Mouse (Mus musculus) common myeloid progenitor, adult 5-6 weeks (primary cell): ENCODE results near the gene Erich6b. TPM values are rescaled to one million over a fixed set of nuclear protein-coding genes. Genes with fewer than 3 reads are reported as not detected.

ENCODE experiments used
- ATAC-seq: replicated peaks from 2 replicates; pipeline ENCODE4 v1.8.0; 2016; ENCODE audit warnings: low read depth, mild to moderate bottlenecking, moderate TSS enrichment, inconsistent platforms; ENCODE audit not compliant: poor library complexity, severe bottlenecking
- total RNA-seq: library from RNA; stranded (forward); fragments of 200-1000, 187-1606 nt; gene quantifications from 2 replicates; pipeline ENCODE4 v1.2.3, GENCODE M21; 2017

The Erich6b gene
- not detected in 2 replicates for total RNA-seq

DNA sequence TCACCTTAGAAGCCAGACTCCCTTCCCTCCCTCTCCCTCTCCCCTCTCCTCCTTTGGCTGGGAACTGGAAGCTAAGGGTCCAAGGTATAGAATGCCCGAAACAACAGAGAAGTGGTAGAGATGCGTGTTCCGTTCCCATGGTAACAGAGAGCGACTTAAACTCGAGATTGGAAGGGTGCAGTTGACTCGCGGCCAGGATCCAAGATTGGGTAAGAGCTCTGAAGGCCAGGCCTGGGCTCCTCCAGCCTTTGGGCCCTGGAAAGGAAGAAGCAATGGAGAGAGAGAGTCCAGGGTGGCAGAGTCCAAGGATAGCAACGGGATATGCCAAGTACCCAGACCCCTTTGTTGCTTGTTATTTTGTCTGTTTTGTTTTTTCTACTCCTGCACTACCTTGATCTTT is at the start of gene Erich6b:
Gene Erich6b (plus strand): TSS at position 180 of the 400 bp plus-strand sequence.
- no peak for ATAC-seq

DNA sequence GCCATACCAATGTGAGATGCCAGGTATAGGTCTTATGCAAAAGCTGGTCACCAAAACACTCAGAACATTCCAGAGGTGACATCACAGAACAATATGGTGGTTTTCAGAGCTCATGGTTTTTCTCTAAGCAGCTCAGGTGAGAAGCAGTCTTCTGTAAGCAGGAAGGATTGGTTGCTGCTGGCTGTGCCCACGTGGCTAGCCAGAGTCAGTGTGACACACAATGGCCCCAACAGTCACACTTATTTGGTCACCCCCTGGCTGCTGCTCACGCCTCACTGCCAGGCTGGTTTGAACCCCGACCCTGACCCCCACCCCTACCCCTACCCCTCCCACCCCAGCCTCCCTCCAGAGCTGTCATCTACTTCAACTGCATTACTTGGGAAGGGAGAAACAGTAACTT is 49.1 kb upstream of the Erich6b start, which contains the start of gene Spert:
Gene Spert (minus strand): TSS at position 139 of the 400 bp plus-strand sequence.
- ATAC-seq: no peak

DNA sequence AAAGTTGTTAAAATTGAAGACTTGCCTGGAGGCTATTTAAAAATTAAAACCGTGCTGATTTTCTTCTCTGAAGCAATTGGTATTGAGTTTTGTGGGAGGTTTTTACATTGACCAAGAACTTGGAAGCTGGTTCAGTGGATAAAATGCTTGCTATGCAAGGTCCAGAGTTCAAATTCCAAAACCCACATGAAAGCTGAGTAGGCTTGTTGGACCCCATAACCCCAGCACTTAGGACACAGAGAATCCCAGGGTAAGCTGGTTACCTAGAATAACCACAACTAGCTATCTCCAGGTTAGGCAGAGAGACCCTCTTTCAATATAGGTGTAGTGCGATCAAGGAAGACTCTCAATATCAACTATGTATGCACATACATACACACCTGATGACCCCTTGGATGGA is 32.9 kb upstream of the Erich6b start:
- no peak for ATAC-seq

DNA sequence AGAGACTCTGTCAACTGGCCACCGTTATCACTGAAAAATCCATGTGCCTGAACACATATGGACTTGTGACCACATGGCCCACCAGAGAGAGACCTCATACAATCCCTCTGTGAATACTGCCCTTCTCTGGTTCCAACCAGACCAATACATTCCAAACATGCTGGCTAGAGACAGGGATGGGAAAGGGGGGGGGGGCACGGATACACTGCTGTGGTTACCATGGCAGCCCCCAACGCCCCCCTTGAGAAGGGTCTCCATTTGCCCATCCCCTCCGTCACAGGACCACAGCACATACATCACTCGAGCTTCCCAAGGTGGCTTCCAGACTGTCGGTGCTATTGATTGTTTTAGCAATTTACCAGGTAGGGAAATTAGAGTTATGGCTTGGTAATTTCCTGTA is 25.7 kb upstream of the Erich6b start:
- no peak for ATAC-seq

DNA sequence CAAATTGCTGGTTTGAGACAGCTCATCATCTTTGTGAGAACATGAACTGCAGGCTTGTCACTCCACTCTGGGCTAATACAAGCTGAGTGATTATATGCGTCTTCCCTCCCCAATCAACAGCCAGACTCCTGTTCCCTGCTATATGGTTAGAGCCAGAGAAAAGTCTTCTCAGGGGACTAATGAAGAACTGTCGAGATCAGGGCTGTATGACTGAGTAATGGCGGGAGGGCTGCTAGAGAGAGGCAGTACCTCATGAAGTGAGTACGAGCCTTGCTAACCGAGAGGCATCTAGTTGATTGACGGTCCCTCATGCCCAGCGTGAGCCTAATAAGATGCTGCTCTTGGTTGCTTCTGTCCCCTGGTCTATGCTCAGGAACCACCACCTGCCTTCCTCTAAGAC is 19.1 kb upstream of the Erich6b start:
- no peak for ATAC-seq

DNA sequence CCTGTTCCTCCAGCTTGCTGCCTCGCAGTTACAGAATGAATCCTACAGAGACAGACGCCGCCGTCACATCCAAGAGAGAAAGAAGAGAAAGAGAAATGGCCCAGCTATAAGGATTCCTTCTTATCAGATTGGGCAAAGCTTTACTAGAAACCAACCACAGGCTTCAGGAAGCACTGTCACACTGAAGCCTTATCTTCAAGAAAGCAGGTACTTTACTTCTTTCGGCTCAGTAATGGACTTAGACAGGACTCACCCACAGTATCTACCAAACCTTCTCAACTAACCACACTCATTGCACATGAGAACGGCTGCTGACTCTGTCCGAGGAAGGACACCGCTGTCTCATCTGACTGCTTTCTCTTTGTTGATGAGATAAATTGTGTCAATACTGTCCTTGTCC is 13.2 kb upstream of the Erich6b start:
- no peak; the same call in 1 of the 2 replicates for ATAC-seq

DNA sequence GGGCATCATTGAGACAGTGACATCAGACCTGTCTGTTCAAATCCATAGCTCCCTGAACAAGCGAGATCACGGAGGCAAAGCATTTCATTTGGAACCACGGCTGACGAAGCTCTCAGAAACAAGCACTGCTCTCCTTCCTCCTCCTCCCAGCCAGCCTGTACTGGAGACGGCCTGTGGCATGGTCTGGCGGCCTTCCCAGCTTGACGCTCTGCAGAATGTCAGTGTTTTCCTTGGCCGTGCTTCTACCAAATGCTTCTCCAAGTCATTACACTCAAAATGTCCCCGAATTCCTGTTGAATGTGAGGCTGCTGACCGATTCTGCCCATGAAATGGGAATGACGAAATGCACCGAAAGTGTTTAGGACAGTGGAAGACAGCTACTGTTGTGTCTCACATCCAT is 6.7 kb upstream of the Erich6b start:
- no peak for ATAC-seq

DNA sequence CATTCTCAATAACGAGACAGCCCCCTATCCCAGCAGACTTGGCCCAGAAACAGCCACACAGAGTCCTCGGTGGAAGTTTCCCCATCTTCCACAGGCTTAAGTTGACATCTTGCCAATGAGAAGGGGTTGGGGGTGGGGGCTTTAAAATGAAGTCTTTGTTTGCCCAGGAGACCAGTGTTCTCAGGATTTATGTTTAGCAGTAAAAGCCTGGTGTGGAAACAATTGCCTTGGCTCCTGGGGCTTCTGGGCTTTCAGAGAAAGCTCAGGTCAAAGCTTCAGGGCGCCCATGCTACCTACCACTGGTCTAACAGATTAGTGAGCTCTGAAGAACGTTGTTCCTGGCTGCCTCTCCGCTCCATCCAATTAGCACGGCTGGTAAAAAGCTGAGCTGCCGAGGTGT is 6.0 kb upstream of the Erich6b start:
- ATAC-seq: no peak

DNA sequence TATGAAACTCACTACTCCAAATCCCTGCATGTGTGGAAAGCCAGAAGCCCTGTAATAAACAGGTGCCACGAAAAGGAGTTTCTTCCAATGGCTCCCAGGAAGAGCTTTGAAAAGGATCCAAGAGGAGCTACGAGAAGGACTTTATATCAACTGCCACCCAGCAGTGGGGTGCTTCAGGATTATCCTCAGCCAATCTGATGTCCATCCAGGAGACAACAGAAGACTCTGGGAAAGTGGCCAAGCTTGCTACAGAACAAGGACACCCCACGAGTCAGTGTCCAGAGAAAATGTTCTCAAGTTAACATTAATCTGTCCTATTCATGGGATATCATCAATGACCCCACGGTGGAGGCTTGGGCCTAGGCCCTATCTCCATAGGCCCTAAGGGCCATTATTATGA is 4.4 kb upstream of the Erich6b start:
- no peak for ATAC-seq

DNA sequence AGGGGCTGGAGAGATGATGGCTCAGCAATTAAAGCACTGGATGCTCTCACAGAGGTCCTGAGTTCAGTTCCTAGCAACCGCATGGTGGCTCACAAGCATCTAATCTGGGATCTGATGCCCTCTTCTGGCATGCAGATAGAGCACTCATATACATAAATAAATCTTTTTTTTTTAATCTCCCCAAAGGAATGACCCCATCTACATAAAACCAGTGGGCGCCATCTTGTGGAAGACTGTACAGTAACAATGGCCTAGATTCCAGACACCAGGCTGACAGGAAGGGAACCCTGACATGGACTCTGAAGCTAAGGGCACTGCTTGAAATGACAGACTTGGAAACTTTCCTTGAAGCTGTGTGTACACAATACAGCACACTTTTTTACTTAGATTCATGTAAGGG is 1.2 kb upstream of the Erich6b start:
- peak; percentile 50; the same call in 1 of the 2 replicates for ATAC-seq

DNA sequence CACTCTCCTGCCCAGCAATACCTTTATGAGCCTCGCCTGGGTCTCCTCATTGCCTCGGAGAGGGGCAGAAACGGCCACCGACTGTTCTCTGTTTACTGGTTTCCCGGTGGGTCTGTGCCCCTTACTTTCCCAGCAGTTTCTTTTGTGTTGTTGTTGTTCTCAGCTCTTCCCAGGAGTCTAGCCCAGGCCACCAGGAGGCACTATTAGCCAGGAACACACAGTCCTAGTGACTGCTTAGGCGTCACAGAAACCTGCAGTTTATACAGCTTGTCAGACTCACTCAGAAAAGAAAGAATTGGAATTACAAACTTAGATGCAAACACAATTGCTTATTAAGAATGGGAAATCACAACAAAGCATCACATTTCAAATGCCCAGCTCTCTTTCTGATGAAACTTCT is 690 bp upstream of the Erich6b start:
- no peak for ATAC-seq

DNA sequence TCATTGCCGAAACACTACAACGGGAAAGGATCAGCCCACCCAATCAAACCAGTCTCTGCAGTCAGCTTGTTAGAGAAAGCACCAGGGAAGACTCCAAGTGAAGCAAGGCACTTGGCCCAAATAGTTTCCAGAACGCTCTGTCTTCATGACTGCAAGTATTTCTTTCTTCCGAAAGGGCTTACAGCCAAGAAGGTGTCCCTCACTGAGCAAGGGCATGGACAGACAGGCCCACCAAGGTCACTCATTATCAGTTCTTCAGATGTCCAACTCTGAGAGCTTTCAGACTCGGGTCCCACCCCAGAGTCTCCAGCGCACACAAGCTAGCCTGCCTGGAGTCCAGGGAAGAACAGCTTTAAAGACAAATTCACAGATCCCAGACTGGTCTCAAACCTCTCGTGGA is 3.4 kb downstream of the Erich6b start:
- ATAC-seq: no peak

DNA sequence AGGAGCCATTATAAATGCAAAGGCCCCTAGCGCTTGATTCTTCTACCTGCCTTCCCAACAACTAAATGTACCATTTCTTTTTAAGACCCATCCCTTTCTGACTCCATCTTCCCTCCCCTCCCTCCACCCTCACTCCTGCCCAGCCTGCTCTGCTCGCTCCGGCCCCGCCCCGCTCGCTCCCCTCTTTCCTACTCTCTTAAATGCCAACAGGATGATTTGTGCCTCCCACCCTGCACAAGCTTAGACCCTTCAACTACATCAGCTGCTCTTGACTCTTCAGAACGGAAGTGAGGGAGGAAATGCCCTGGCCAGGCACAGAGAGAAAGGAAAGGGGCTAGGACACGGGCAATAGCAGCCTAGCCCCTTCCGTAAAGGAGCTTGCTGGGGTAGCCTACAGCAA is 4.0 kb downstream of the Erich6b start:
- no peak for ATAC-seq

DNA sequence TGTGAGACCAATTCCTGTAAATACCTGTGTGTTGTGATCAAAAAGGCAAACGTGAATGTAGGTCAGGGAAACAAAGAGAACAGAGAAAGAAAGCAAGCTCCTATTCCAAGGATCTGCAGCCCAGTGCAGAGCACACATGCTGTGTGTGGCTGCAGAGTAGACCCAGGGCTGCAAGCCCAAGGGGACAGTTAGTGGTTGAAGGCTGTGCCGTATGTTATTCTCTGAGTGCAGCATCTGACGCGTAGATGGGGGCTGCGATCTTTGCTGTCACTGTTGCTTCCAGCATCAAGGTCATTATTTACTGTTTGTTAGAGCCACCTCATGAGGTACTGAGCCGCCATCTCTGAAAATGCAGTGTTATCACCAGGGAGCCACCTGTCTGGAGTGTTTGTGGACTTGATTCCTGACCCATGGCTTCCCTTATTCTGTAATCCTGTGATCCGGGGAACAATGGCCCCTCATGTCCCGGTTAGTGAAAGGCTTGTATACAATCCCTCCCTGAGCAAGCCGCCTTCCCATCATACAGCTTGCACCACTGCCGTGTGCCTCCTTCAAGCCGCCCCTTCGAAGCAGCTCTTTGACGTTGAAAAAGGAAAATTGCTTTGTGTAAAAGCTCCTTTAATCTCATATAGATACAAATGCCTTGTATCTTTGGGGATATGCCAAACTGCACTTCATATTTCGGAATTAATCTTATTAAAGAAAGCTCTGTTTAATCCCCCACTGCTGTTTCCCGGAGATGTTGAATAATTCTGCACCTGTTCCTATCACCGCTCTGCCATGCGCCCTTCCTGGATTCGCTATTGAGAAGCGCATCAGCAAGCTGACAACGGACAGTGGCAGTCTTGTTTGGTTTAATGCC is 5.1 kb downstream of the Erich6b start:
- ATAC-seq: no peak

DNA sequence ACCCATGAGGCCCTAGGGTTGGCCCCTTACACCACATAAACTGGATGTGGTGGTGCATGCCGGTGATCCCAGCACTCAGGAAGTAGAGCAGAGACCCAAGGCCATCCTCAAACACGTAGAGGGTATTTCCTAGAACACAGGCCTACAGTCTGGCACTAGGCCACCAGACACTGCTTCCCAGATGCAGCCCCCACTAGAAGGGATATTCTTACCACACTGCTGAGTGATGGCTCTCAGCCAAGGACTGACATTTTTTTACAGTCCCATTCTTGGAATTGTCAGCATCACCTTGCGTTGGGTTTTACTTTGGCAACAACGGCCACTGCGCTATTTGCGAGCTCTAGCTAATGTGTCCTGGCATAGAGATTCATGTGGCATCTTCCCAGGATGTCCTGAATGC is 18.9 kb downstream of the Erich6b start:
- ATAC-seq: no peak

DNA sequence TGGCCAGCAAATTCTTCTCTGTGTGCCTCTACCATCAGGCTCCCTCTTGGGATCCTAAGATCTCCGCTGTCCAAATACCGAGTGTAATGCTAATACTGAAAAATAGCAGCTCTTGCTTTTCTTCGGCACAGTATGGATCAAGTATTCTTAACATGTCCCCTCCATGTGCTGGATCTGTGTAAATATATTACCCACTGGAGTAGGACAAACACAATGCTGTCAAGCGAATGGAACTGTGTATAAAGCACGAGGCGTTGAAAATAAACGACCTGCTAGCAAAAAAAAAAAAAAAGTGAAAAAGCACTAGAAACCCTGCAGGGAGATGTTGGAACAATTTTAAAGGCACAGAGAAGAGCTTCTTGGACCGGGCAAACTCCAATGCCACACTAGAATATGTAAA is 19.5 kb downstream of the Erich6b start:
- no peak for ATAC-seq

DNA sequence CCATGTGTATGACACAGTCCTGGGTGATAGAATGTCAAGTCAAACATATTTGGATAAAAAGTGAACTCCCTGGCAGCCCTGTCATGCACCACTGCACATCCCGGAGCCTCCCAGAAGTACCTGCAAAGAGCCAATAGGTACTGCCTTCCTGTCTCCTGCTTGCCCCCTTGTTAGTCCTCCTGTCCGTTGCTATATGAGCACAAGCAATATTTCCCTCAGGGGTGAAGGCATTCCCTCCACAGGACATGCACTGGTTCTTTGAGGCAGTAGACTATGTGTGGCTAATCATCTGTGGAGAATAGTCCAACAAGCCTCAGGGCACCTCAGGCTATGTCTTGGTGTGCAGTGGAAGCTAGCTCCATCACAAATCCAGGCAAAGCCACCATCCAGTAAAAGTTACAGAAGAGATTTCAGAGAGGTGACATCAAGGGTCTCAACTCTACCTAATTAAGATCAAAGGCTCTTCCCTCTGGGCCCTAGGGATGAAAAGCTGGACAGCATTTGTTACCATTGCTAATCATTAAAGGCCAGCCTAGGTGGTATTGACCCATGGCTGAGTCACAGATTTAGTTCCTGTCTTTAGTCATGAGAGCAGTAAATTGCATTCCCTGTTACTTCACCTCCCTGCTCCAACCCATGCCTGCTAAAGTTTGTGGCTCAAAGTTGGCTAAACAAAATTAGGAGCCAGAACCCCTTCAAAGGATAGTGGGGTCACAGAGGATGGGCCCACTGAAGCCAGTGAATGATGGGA is 23.5 kb downstream of the Erich6b start:
- no peak for ATAC-seq

DNA sequence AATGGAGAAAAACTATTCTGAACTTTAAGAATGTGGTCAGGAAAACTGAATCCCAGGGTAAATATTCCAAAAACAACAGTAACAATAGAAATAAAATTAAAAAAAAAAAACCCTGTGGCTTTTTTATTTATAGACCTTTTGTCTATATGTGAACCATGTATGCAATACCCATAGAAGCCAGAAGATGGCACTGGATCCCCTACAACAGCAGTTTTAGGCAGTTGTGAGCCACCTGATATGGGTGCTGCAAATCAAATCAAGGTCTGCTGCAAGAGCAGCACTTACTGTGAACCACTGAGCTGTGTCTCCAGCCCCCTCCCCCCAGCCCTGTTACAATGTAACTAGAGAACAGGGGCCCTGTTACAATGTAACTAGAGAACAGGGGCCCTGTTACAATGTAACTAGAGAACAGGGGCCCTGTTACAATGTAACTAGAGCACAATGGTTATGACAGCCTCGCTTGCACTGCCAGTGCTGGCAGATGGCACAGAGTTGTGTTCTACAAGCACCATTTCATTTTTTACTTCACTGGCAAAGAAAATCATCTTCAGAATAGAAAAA is 27.1 kb downstream of the Erich6b start:
- ATAC-seq: no peak

DNA sequence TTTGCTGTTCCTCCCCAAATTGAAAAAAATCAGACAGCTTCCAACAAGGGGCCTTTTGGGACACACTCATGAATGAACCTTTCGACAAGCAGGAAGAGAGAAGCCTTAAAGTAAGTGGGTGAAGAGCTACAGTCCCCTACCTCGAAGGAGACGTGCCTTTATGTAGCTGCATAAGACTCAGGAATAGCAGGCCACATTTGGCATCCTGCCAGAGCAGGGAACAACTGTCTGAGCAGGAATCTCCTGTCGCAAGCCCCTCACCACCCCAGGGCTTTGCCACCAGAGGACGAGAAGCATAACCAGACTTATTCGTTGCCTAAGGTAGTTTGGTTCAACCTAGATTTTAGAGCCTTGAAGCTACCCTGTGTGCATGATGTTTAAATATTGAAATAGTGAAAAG is 34.3 kb downstream of the Erich6b start:
- no peak for ATAC-seq

DNA sequence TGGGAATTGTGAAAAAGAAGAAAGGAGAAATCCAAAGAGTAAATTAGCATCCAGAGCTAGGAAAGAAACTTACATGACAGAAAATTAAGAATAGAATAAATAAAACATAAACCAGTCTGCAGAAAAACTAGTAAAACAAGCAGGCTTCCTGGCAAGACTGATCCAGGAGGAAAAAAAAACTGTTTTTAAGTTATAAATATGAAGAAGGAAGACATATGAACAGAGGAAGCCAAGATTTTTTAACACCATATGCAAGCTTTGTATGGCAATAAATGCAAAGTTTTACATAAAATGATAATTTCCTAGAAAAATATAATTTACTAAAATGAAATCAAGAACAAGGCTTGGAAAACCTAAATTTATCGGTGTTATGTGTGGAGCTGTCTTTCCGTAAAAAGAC is 48.4 kb downstream of the Erich6b start:
- ATAC-seq: no peak

DNA sequence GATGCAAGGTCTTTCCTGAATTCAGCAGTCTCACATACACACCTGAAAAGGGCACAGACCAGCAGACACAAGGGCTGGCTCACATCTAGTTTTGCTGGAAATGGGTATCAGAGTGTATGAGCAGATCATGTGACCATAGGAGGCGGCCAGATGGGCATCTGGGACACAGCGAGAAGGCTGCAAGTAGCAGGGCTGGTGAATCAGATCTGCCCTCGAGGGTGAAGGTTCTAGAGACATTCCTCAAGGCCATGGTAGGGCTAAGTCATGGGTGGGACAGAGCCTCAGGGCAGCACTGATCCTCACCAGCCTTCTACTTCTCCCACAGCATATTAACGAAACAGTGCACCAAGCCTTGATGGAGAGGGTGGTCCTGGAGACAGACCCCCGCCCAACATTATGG is 54.0 kb downstream of the Erich6b start:
- ATAC-seq: no peak
